Mouse (Mus musculus) liver, postnatal 0 days (tissue): ENCODE measurements around the gene Asap2.

ENCODE experiments used
- CTCF ChIP-seq: sonication (generic); IDR thresholded peaks from 2 replicates; pipeline ENCODE4 v1.5.1; 2016; ENCODE audit warnings: antibody characterized with exemption, low read depth
- EP300 ChIP-seq: IDR thresholded peaks from 2 replicates; pipeline ENCODE4 v1.6.1; 2016; ENCODE audit warnings: antibody characterized with exemption, low read depth, mild to moderate bottlenecking

DNA sequence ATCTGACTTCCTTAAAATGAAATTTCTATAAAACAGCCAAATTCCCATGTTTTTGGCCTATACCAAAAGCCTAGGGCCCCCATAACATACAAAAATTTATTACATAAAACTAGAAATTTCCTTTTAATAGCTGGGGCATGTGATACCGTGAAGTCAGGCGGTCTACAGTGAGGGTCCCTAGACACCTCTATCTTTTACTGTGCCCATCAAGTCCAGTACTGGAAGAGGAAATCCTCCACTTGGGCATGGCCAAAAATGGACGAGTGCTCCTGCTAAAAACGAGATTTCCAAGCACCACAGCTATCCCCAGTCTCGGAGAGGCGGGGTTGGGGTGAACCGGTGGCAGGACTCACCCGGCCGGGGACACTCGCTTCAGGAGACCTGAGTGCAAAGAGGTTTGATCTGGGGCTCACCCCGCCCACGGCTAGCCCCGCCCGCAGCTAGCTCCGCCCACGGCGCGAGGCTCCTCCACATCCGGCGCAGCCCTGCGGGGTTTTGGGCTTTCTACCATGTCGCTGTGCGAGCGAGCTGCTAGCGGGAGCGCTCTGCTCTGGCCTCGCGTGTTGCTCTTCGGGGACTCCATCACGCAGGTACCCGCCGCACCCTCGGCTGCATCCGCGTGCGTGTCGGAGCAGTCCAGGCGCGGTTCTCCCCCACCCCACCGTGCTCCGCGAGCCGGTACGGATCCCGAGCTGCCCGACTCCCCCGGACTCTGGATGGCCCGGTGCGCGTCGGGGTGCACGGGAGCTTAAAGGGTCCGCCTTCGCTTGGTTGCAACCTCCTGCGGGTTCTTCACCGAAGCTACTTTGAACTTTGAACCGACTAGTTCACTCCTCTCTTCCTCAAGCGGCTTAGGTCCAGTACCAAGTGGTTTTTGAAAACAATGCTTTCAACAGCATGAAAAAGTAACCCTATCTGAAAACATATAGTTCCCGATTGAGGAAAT, 325.9 kb downstream of the Asap2 start, which contains the start of gene Iah1:
- TF ChIP-seq CTCF (no peak), EP300 (no peak)
